Mouse (Mus musculus) heart, embryonic 16.5 days (tissue): ENCODE measurements at regions not wholly inside any gene's neighbourhood (a gene's known extent, or its start where the extent isn't known, plus 50 kb on each side); places are given as distances from the start of the nearest gene placed in this dataset.
A peak's percentile ranks its signal among the peaks of the same experiment; 100 is the strongest.

Experiments used
- ATAC-seq: fragments of 200-750 bp; cut with Nextera tagmentation; replicated peaks from 2 replicates; pipeline ENCODE4 v1.8.0; 2017; ENCODE audit warnings: moderate number of reproducible peaks; ENCODE audit not compliant: insufficient read depth, low FRiP score; ENCODE audit errors: extremely low read depth
- H3K27ac ChIP-seq: fragments of 300-500 bp; sonication (generic); 2 replicates; pipeline ENCODE4 v1.5.1; 2014; ENCODE audit warnings: mild to moderate bottlenecking, low read length, control low read depth, moderate library complexity
- H3K27me3 ChIP-seq: fragments of 300-500 bp; sonication (generic); 2 replicates; pipeline ENCODE4 v1.6.1; 2014; ENCODE audit warnings: low read length, mixed read lengths; ENCODE audit not compliant: control insufficient read depth, insufficient read depth
- H3K36me3 ChIP-seq: fragments of 300-500 bp; sonication (generic); 2 replicates; pipeline ENCODE4 v1.6.1; 2014; ENCODE audit not compliant: control insufficient read depth, insufficient read depth
- H3K4me1 ChIP-seq: fragments of 300-500 bp; sonication (generic); 2 replicates; pipeline ENCODE4 v1.6.1; 2014; ENCODE audit warnings: low read length, mixed read lengths; ENCODE audit not compliant: control insufficient read depth, insufficient read depth
- H3K4me2 ChIP-seq: fragments of 300-500 bp; sonication (generic); 2 replicates; pipeline ENCODE4 v1.6.1; 2014; ENCODE audit warnings: low read depth, mild to moderate bottlenecking, control low read depth, low read length
- H3K4me3 ChIP-seq: fragments of 300-500 bp; sonication (generic); 2 replicates; pipeline ENCODE4 v1.5.1; 2014; ENCODE audit warnings: mild to moderate bottlenecking, control low read depth, low read length
- H3K9ac ChIP-seq: fragments of 300-500 bp; sonication (generic); 2 replicates; pipeline ENCODE4 v1.6.1; 2014; ENCODE audit warnings: low read length, control low read depth
- H3K9me3 ChIP-seq: fragments of 300-500 bp; sonication (generic); replicated peaks from 2 replicates; pipeline ENCODE4 v1.6.1; 2016; ENCODE audit warnings: low read length; ENCODE audit not compliant: control insufficient read depth
- WGBS: fragments of 180-500 bp; shearing (Covaris S2); extraction: QIAGEN DNeasy Blood & Tissue Kit; methylation state at CpG from one replicate; pipeline ENCODE4 v1.1.7; 2014; 5-methylcytosine and 5-hydroxymethylcytosine counted together

GRCm38 (mm10) chr11:111801033-111801432, 735.1 kb downstream of the Kcnj2 start:
- H3K9me3 ChIP-seq, result no peaks in the 10 kb centered on the region
- no peak overlapping the region for H3K9ac ChIP-seq
- no peaks in the 10 kb centered on the region for H3K27me3 ChIP-seq
- H3K4me1 ChIP-seq, result no peaks in the 10 kb centered on the region
- no peak overlapping the region for H3K4me3 ChIP-seq
- 58% methylated on average over 3 of the region's 3 CpGs for WGBS
- no peak overlapping the region for H3K27ac ChIP-seq
- no peak overlapping the region for H3K4me2 ChIP-seq
- ATAC-seq, result peak; percentile 70
- no peaks in the 10 kb centered on the region for H3K36me3 ChIP-seq

- ATAC-seq, result no peak
- Histone ChIP-seq H3K9me3 (no peaks in the 10 kb centered on the region), H3K9ac (no peak overlapping the region), H3K4me2 (no peak overlapping the region), H3K27me3 (no peaks in the 10 kb centered on the region), H3K4me1 (no peaks in the 10 kb centered on the region), H3K36me3 (no peaks in the 10 kb centered on the region), H3K4me3 (no peak overlapping the region), H3K27ac (no peak overlapping the region)
- 92% methylated on average over 18 of the region's 18 CpGs for WGBS
Observed at GRCm38 (mm10) chr11:111816176-111816775, 750.3 kb downstream of the Kcnj2 start.

- H3K27me3 ChIP-seq, result no peaks in the 10 kb centered on the region
- H3K9me3 ChIP-seq, result no peaks in the 10 kb centered on the region
- no peak overlapping the region for H3K9ac ChIP-seq
- H3K4me3 ChIP-seq, result no peak overlapping the region
- ATAC-seq, result peak; percentile 41; the same call in 1 of the 2 replicates
- WGBS, result 8% methylated on average over 10 of the region's 10 CpGs
- no peak overlapping the region for H3K27ac ChIP-seq
- peak overlapping the region; percentile 44 for H3K4me2 ChIP-seq
- no peaks in the 10 kb centered on the region for H3K4me1 ChIP-seq
- H3K36me3 ChIP-seq, result no peaks in the 10 kb centered on the region
Observed at GRCm38 (mm10) chr11:111818124-111818523, 752.2 kb downstream of the Kcnj2 start.

GRCm38 (mm10) chr11:111820356-111820755, 754.4 kb downstream of the Kcnj2 start:
- Histone ChIP-seq H3K27ac (no peak overlapping the region), H3K4me1 (no peaks in the 10 kb centered on the region), H3K9me3 (no peaks in the 10 kb centered on the region), H3K27me3 (no peaks in the 10 kb centered on the region), H3K4me3 (no peak overlapping the region), H3K4me2 (no peak overlapping the region), H3K9ac (no peak overlapping the region), H3K36me3 (no peaks in the 10 kb centered on the region)
- no peak for ATAC-seq
- WGBS, result 63% methylated on average over 7 of the region's 7 CpGs

GRCm38 (mm10) chr11:111828455-111828854, 762.5 kb downstream of the Kcnj2 start:
- Histone ChIP-seq H3K36me3 (no peaks in the 10 kb centered on the region), H3K27ac (no peak overlapping the region), H3K4me3 (no peak overlapping the region), H3K4me1 (no peaks in the 10 kb centered on the region), H3K9me3 (no peaks in the 10 kb centered on the region), H3K4me2 (no peak overlapping the region), H3K27me3 (no peaks in the 10 kb centered on the region), H3K9ac (no peak overlapping the region)
- WGBS, result 71% methylated on average over 8 of the region's 8 CpGs
- no peak for ATAC-seq

- H3K27me3 ChIP-seq, result no peaks in the 10 kb centered on the region
- H3K36me3 ChIP-seq, result no peaks in the 10 kb centered on the region
- WGBS, result 37% methylated on average over 5 of the region's 5 CpGs
- no peaks in the 10 kb centered on the region for H3K4me1 ChIP-seq
- no peak overlapping the region for H3K4me3 ChIP-seq
- H3K9ac ChIP-seq, result no peak overlapping the region
- peak; percentile 72; the same call in 1 of the 2 replicates for ATAC-seq
- H3K9me3 ChIP-seq, result no peaks in the 10 kb centered on the region
- no peak overlapping the region for H3K27ac ChIP-seq
- H3K4me2 ChIP-seq, result no peak overlapping the region
Observed at GRCm38 (mm10) chr11:111838996-111839395, 773.0 kb downstream of the Kcnj2 start.

- no peak for ATAC-seq
- WGBS, result 22% methylated on average over 4 of the region's 4 CpGs
- Histone ChIP-seq H3K4me2 (no peak overlapping the region), H3K36me3 (no peaks in the 10 kb centered on the region), H3K9ac (no peak overlapping the region), H3K27ac (no peak overlapping the region), H3K4me1 (no peaks in the 10 kb centered on the region), H3K27me3 (no peaks in the 10 kb centered on the region), H3K9me3 (no peaks in the 10 kb centered on the region), H3K4me3 (no peak overlapping the region)
Observed at GRCm38 (mm10) chr11:111843728-111844258, 777.8 kb downstream of the Kcnj2 start.

GRCm38 (mm10) chr11:111844382-111845027, 778.5 kb downstream of the Kcnj2 start:
- Histone ChIP-seq H3K27me3 (no peaks in the 10 kb centered on the region), H3K9ac (no peak overlapping the region), H3K4me3 (no peak overlapping the region), H3K4me2 (no peak overlapping the region), H3K4me1 (no peaks in the 10 kb centered on the region), H3K36me3 (no peaks in the 10 kb centered on the region), H3K9me3 (no peaks in the 10 kb centered on the region), H3K27ac (no peak overlapping the region)
- no peak for ATAC-seq
- 49% methylated on average over 7 of the region's 7 CpGs for WGBS

- no peak overlapping the region for H3K27ac ChIP-seq
- no peak overlapping the region for H3K9ac ChIP-seq
- H3K27me3 ChIP-seq, result no peaks in the 10 kb centered on the region
- no peaks in the 10 kb centered on the region for H3K4me1 ChIP-seq
- no peaks in the 10 kb centered on the region for H3K36me3 ChIP-seq
- 41% methylated on average over 2 of the region's 2 CpGs for WGBS
- no peak overlapping the region for H3K4me2 ChIP-seq
- no peak for ATAC-seq
- no peaks in the 10 kb centered on the region for H3K9me3 ChIP-seq
- H3K4me3 ChIP-seq, result no peak overlapping the region
Observed at GRCm38 (mm10) chr11:111857288-111857687, 791.3 kb downstream of the Kcnj2 start.
